12 mouse cellular contexts compared by ENCODE assay signal in genomic region chr17:39010675-39011638, GRCm38 (mm10). TPM values are rescaled to one million over a fixed set of nuclear protein-coding genes. Genes with fewer than 3 reads are reported as not detected.
A peak's percentile ranks its signal among the peaks of the same experiment; 100 is the strongest.
DNase-seq lines count a peak whose midpoint lies in the region; ATAC-seq and TF ChIP-seq lines count a peak whose summit lies in the region.
"Had no signal": no experiment of that assay in that cellular context is flagged by ENCODE, and none has a peak within 500 bp of the region (broad histone marks: within the 10 kb centered on the region; RNA-seq: fewer than 3 reads in every experiment).

No protein-coding gene starts in this region.

- no peak overlapping the region for H3K9ac ChIP-seq in ES-Bruce4 (ENCODE audit: low read depth, poor library complexity, severe bottlenecking)
- H3K9ac ChIP-seq in forebrain, embryonic 16.5 days (replicated peaks; ENCODE audit: low read depth, low read length): no peak overlapping the region
- H3K9ac ChIP-seq in midbrain, embryonic 11.5 days (ENCODE audit: low read length): no peak overlapping the region
- no peak overlapping the region for H3K9ac ChIP-seq in lung, postnatal 0 days (replicated peaks; ENCODE audit: low read depth)
- H3K9ac ChIP-seq: embryonic facial prominence, embryonic 15.5 days had no signal

- peak overlapping the region; percentile 35 for H3K4me2 ChIP-seq in forebrain, embryonic 16.5 days (ENCODE audit: low read length)
- peak overlapping the region; percentile 42 for H3K4me2 ChIP-seq in midbrain, embryonic 11.5 days
- no peak overlapping the region for H3K4me2 ChIP-seq in lung, postnatal 0 days (replicated peaks; ENCODE audit: low read depth, low read length)
- H3K4me2 ChIP-seq: embryonic facial prominence, embryonic 15.5 days had no signal

- H3K27ac ChIP-seq in heart, embryonic 10.5 days: no peak overlapping the region
- no peak overlapping the region for H3K27ac ChIP-seq in ES-Bruce4 (ENCODE audit: insufficient read depth, low read length)
- H3K27ac ChIP-seq in forebrain, embryonic 16.5 days (ENCODE audit: low read length): no peak overlapping the region
- no peak overlapping the region for H3K27ac ChIP-seq in midbrain, embryonic 11.5 days (ENCODE audit: low read depth, low read length)
- H3K27ac ChIP-seq in lung, postnatal 0 days (ENCODE audit: low read length): no peak overlapping the region
- H3K27ac ChIP-seq: embryonic facial prominence, embryonic 15.5 days; layer of hippocampus, adult 2 months had no signal

- intact Hi-C loops in heart, postnatal 14 days (cut with DNase I): no loop called here

- H3K4me3 ChIP-seq in heart, embryonic 10.5 days: peak overlapping the region; percentile 51
- 0 out of 2 replicates have a peak overlapping the region, but pooled peaks have one; percentile 2 for H3K4me3 ChIP-seq in ES-Bruce4 (ENCODE audit: low read depth, low read length)
- H3K4me3 ChIP-seq in forebrain, embryonic 16.5 days (replicated peaks; ENCODE audit: low read length): peak overlapping the region; percentile 28
- H3K4me3 ChIP-seq in midbrain, embryonic 11.5 days (ENCODE audit: low read depth, low read length): peak overlapping the region; percentile 22
- no peak overlapping the region for H3K4me3 ChIP-seq in lung, postnatal 0 days (ENCODE audit: low read depth, low read length)
- H3K4me3 ChIP-seq: embryonic facial prominence, embryonic 15.5 days; layer of hippocampus, adult 2 months had no signal

- no peaks in the 10 kb centered on the region for H3K4me1 ChIP-seq in heart, embryonic 10.5 days
- H3K4me1 ChIP-seq in ES-Bruce4 (ENCODE audit: control insufficient read depth, insufficient read depth, low read length): no peaks in the 10 kb centered on the region
- H3K4me1 ChIP-seq in forebrain, embryonic 16.5 days (replicated peaks; ENCODE audit: control insufficient read depth, insufficient read depth, low read length): no peaks in the 10 kb centered on the region
- no peaks in the 10 kb centered on the region for H3K4me1 ChIP-seq in midbrain, embryonic 11.5 days (ENCODE audit: control insufficient read depth, insufficient read depth, low read length)
- no peaks in the 10 kb centered on the region for H3K4me1 ChIP-seq in lung, postnatal 0 days (ENCODE audit: insufficient read depth, low read depth, low read length)
- H3K4me1 ChIP-seq: embryonic facial prominence, embryonic 15.5 days had no signal

- WGBS in heart, embryonic 10.5 days: 33% methylated on average over 30 of the region's 30 CpGs
- WGBS in forebrain, embryonic 16.5 days: 39% methylated on average over 30 of the region's 30 CpGs
- 40% methylated on average over 30 of the region's 30 CpGs for whole genome bisulfite sequencing in midbrain, embryonic 11.5 days
- 40% methylated on average over 27 of the region's 30 CpGs for WGBS in lung, postnatal 0 days

- H3K27me3 ChIP-seq in heart, embryonic 10.5 days (ENCODE audit: insufficient read depth, poor library complexity, severe bottlenecking): no peaks in the 10 kb centered on the region
- no peaks in the 10 kb centered on the region for H3K27me3 ChIP-seq in ES-Bruce4 (ENCODE audit: control insufficient read depth, insufficient read depth, low read length, poor library complexity, severe bottlenecking)
- H3K27me3 ChIP-seq in forebrain, embryonic 16.5 days (replicated peaks; ENCODE audit: control insufficient read depth, insufficient read depth, low read length): no peaks in the 10 kb centered on the region
- H3K27me3 ChIP-seq in midbrain, embryonic 11.5 days (ENCODE audit: control insufficient read depth, insufficient read depth, low read length): no peaks in the 10 kb centered on the region
- H3K27me3 ChIP-seq in lung, postnatal 0 days (replicated peaks; ENCODE audit: insufficient read depth, low read length): no peaks in the 10 kb centered on the region
- H3K27me3 ChIP-seq: embryonic facial prominence, embryonic 15.5 days had no signal

- ATAC-seq in forebrain, embryonic 16.5 days: 0 out of 2 replicates have a peak, but pooled peaks have one; percentile 47
- ATAC-seq in midbrain, embryonic 11.5 days (ENCODE audit: low FRiP score): peak; percentile 95
- ATAC-seq in lung, postnatal 0 days: no peak
- ATAC-seq in CD4-positive, CD25-positive, alpha-beta regulatory T cell, adult 4 months: no peak
- ATAC-seq in megakaryocyte-erythroid progenitor cell, adult 5-6 weeks (replicated peaks; ENCODE audit: low FRiP score, low TSS enrichment, poor library complexity, severe bottlenecking): no peak

- TF ChIP-seq EP300 in ES-Bruce4 (IDR thresholded peaks at IDR 0.05; ENCODE audit: insufficient read depth, low read depth, low read length): no peak
- no peak for TF ChIP-seq EP300 in lung, postnatal 0 days (IDR thresholded peaks at IDR 0.05)

- no peaks in the 10 kb centered on the region for H3K9me3 ChIP-seq in heart, embryonic 10.5 days
- H3K9me3 ChIP-seq in ES-Bruce4 (replicated peaks; ENCODE audit: control insufficient read depth, insufficient read depth, low read length, poor library complexity, severe bottlenecking): 0 out of 2 replicates have a peak, but pooled peaks cover 2% of the 10 kb centered on the region
- H3K9me3 ChIP-seq in forebrain, embryonic 16.5 days (ENCODE audit: control insufficient read depth, low read length): no peaks in the 10 kb centered on the region
- no peaks in the 10 kb centered on the region for H3K9me3 ChIP-seq in midbrain, embryonic 11.5 days (ENCODE audit: control insufficient read depth, low read length)
- H3K9me3 ChIP-seq in lung, postnatal 0 days (ENCODE audit: low read length): 0 out of 2 replicates have a peak, but pooled peaks cover 3% of the 10 kb centered on the region
- H3K9me3 ChIP-seq: embryonic facial prominence, embryonic 15.5 days had no signal

- no peaks in the 10 kb centered on the region for H3K36me3 ChIP-seq in heart, embryonic 10.5 days
- H3K36me3 ChIP-seq in ES-Bruce4 (ENCODE audit: control insufficient read depth, insufficient read depth, low read length, poor library complexity, severe bottlenecking): no peaks in the 10 kb centered on the region
- no peaks in the 10 kb centered on the region for H3K36me3 ChIP-seq in forebrain, embryonic 16.5 days (ENCODE audit: control insufficient read depth, insufficient read depth)
- no peaks in the 10 kb centered on the region for H3K36me3 ChIP-seq in midbrain, embryonic 11.5 days (ENCODE audit: control insufficient read depth, insufficient read depth, low read length)
- no peaks in the 10 kb centered on the region for H3K36me3 ChIP-seq in lung, postnatal 0 days (ENCODE audit: insufficient read depth, low read length)
- H3K36me3 ChIP-seq: embryonic facial prominence, embryonic 15.5 days had no signal

- TF ChIP-seq CTCF in ES-Bruce4 (IDR thresholded peaks at IDR 0.05; ENCODE audit: low read depth, low read length): no peak
- TF ChIP-seq CTCF in lung, postnatal 0 days (IDR thresholded peaks at IDR 0.05): no peak

- TF ChIP-seq POLR2A in ES-Bruce4 (IDR thresholded peaks at IDR 0.05; ENCODE audit: insufficient read depth, low read length): no peak

- no peak for DNase-seq in heart, embryonic 10.5 days (ENCODE audit: low spot score)
- DNase-seq in heart, postnatal 14 days: no peak
- peak; percentile 83 for DNase-seq in midbrain, embryonic 11.5 days (ENCODE audit: low spot score, missing footprints)
- DNase-seq in lung, postnatal 0 days (ENCODE audit: low spot score): no peak
- DNase-seq: lung, adult 18-20 months had no signal

RNA-seq across cellular contexts. Expression of gene Esp24, which starts 25.5 kb away (rescaled TPM):
- not detected in 2 replicates for polyA plus RNA-seq in heart, embryonic 10.5 days (2016; fragmentation: Nextera tagmentation; extraction: Ambion mirVana)
- total RNA-seq in heart, postnatal 14 days (2021): not detected
- not detected in 2 replicates for polyA plus RNA-seq in ES-Bruce4 (2011; ENCODE audit: insufficient read depth, insufficient read length, low read depth, missing spikeins)
- not detected in 2 replicates for polyA plus RNA-seq in forebrain, embryonic 16.5 days (2015; fragmentation: Nextera tagmentation; extraction: Ambion mirVana)
- polyA plus RNA-seq in midbrain, embryonic 11.5 days (2014; fragmentation: Nextera tagmentation; extraction: Ambion mirVana): not detected in 2 replicates
- polyA plus RNA-seq in lung, postnatal 0 days (2015; fragmentation: Nextera tagmentation; extraction: Ambion mirVana): not detected in 2 replicates
- polyA plus RNA-seq in CD4-positive, CD25-positive, alpha-beta regulatory T cell, adult 4 months (2017; shearing (Covaris generic)): not detected
- not detected in 2 replicates for total RNA-seq in megakaryocyte-erythroid progenitor cell, adult 5-6 weeks (2014; fragmentation: Nextera tagmentation)
- not detected in 2 replicates for total RNA-seq in megakaryocyte-erythroid progenitor cell, adult 5-6 weeks (2017)
- total RNA-seq: layer of hippocampus, adult 2 months had no signal
- polyA plus RNA-seq: embryonic facial prominence, embryonic 15.5 days; small intestine, adult 2 months had no signal

RNA-seq across cellular contexts. Expression of gene Gm21903, which starts 32.2 kb away (rescaled TPM):
- not detected in 2 replicates for polyA plus RNA-seq in heart, embryonic 10.5 days (2016; fragmentation: Nextera tagmentation; extraction: Ambion mirVana)
- not detected for total RNA-seq in heart, postnatal 14 days (2021)
- polyA plus RNA-seq in ES-Bruce4 (2011; ENCODE audit: insufficient read depth, insufficient read length, low read depth, missing spikeins): not detected in 2 replicates
- polyA plus RNA-seq in forebrain, embryonic 16.5 days (2015; fragmentation: Nextera tagmentation; extraction: Ambion mirVana): not detected in 2 replicates
- polyA plus RNA-seq in midbrain, embryonic 11.5 days (2014; fragmentation: Nextera tagmentation; extraction: Ambion mirVana): not detected in 2 replicates
- not detected in 2 replicates for polyA plus RNA-seq in lung, postnatal 0 days (2015; fragmentation: Nextera tagmentation; extraction: Ambion mirVana)
- polyA plus RNA-seq in CD4-positive, CD25-positive, alpha-beta regulatory T cell, adult 4 months (2017; shearing (Covaris generic)): not detected
- total RNA-seq in megakaryocyte-erythroid progenitor cell, adult 5-6 weeks (2014; fragmentation: Nextera tagmentation): not detected in 2 replicates
- total RNA-seq in megakaryocyte-erythroid progenitor cell, adult 5-6 weeks (2017): not detected in 2 replicates
- total RNA-seq: layer of hippocampus, adult 2 months had no signal
- polyA plus RNA-seq: embryonic facial prominence, embryonic 15.5 days; small intestine, adult 2 months had no signal

Comparison
In these comparisons a context has a peak if more than half of its experiments do, and no peak if none do; other contexts are left out.
1. ATAC-seq: peak in forebrain, embryonic 16.5 days (single experiment) and midbrain, embryonic 11.5 days (single experiment); none in lung, postnatal 0 days (single experiment), CD4-positive, CD25-positive, alpha-beta regulatory T cell, adult 4 months (single experiment) and megakaryocyte-erythroid progenitor cell, adult 5-6 weeks (single experiment).